Mouse (Mus musculus): ENCODE measurements around the gene Vwa3b. TPM values are rescaled to one million over a fixed set of nuclear protein-coding genes. Genes with fewer than 3 reads are reported as not detected.

Vwa3b gene
- polyA plus RNA-seq, 1 experiment from 2014 or later: 1.3 TPM

- H3K4me3 ChIP-seq (ENCODE audit: low read depth, low read length): no peak overlapping the region
- H3K27ac ChIP-seq (ENCODE audit: low read length): no peak overlapping the region
- H3K36me3 ChIP-seq (ENCODE audit: control insufficient read depth, insufficient read depth, low read length): no peaks in the 10 kb centered on the region
- no peak overlapping the region for H3K4me2 ChIP-seq (replicated peaks; ENCODE audit: low read depth, low read length)
- 0 out of 2 replicates have a peak, but pooled peaks cover 7% of the 10 kb centered on the region for H3K4me1 ChIP-seq (ENCODE audit: control insufficient read depth, insufficient read depth, low read length)
- H3K27me3 ChIP-seq (ENCODE audit: control insufficient read depth, insufficient read depth, low read length): no peaks in the 10 kb centered on the region
- no peak for ATAC-seq (ENCODE audit: insufficient number of reproducible peaks, insufficient read depth, low FRiP score, low read depth)
- H3K9ac ChIP-seq (replicated peaks; ENCODE audit: low read depth, low read length): no peak overlapping the region
- H3K9me3 ChIP-seq (ENCODE audit: control insufficient read depth, low read depth, low read length): no peaks in the 10 kb centered on the region
- 3% methylated on average over 14 of the region's 14 CpGs for WGBS
Observed at GRCm38 (mm10) chr1:37218386-37218785, 192.0 kb downstream of the Vwa3b start.

GRCm38 (mm10) chr1:37219593-37219992 is 193.2 kb downstream of the Vwa3b start:
- Histone ChIP-seq H3K4me1 (ENCODE audit: control insufficient read depth, insufficient read depth, low read length) (0 out of 2 replicates have a peak, but pooled peaks cover 7% of the 10 kb centered on the region), H3K27ac (ENCODE audit: low read length) (no peak overlapping the region), H3K4me2 (replicated peaks; ENCODE audit: low read depth, low read length) (no peak overlapping the region), H3K4me3 (ENCODE audit: low read depth, low read length) (no peak overlapping the region), H3K27me3 (ENCODE audit: control insufficient read depth, insufficient read depth, low read length) (no peaks in the 10 kb centered on the region), H3K36me3 (ENCODE audit: control insufficient read depth, insufficient read depth, low read length) (no peaks in the 10 kb centered on the region), H3K9ac (replicated peaks; ENCODE audit: low read depth, low read length) (no peak overlapping the region), H3K9me3 (ENCODE audit: control insufficient read depth, low read depth, low read length) (no peaks in the 10 kb centered on the region)
- ATAC-seq (ENCODE audit: insufficient number of reproducible peaks, insufficient read depth, low FRiP score, low read depth): no peak
- 87% methylated on average over 5 of the region's 5 CpGs for WGBS

GRCm38 (mm10) chr1:37220134-37220907 is 193.9 kb downstream of the Vwa3b start:
- Histone ChIP-seq H3K27ac (ENCODE audit: low read length) (no peak overlapping the region), H3K27me3 (ENCODE audit: control insufficient read depth, insufficient read depth, low read length) (no peaks in the 10 kb centered on the region), H3K36me3 (ENCODE audit: control insufficient read depth, insufficient read depth, low read length) (no peaks in the 10 kb centered on the region), H3K4me2 (replicated peaks; ENCODE audit: low read depth, low read length) (no peak overlapping the region), H3K9me3 (ENCODE audit: control insufficient read depth, low read depth, low read length) (no peaks in the 10 kb centered on the region), H3K9ac (replicated peaks; ENCODE audit: low read depth, low read length) (no peak overlapping the region), H3K4me1 (ENCODE audit: control insufficient read depth, insufficient read depth, low read length) (0 out of 2 replicates have a peak, but pooled peaks cover 7% of the 10 kb centered on the region), H3K4me3 (ENCODE audit: low read depth, low read length) (no peak overlapping the region)
- WGBS: 31% methylated on average over 6 of the region's 6 CpGs
- peak; percentile 80; the same call in 1 of the 2 replicates for ATAC-seq (ENCODE audit: insufficient number of reproducible peaks, insufficient read depth, low FRiP score, low read depth)

GRCm38 (mm10) chr1:37222002-37222401 is 195.6 kb downstream of the Vwa3b start:
- Histone ChIP-seq H3K4me1 (ENCODE audit: control insufficient read depth, insufficient read depth, low read length) (0 out of 2 replicates have a peak, but pooled peaks cover 7% of the 10 kb centered on the region), H3K4me3 (ENCODE audit: low read depth, low read length) (no peak overlapping the region), H3K36me3 (ENCODE audit: control insufficient read depth, insufficient read depth, low read length) (no peaks in the 10 kb centered on the region), H3K9ac (replicated peaks; ENCODE audit: low read depth, low read length) (no peak overlapping the region), H3K27me3 (ENCODE audit: control insufficient read depth, insufficient read depth, low read length) (no peaks in the 10 kb centered on the region), H3K4me2 (replicated peaks; ENCODE audit: low read depth, low read length) (no peak overlapping the region), H3K9me3 (ENCODE audit: control insufficient read depth, low read depth, low read length) (no peaks in the 10 kb centered on the region), H3K27ac (ENCODE audit: low read length) (peak overlapping the region; percentile 66; the same call in 1 of the 2 replicates)
- WGBS: 30% methylated on average over 7 of the region's 7 CpGs
- peak; percentile 46; the same call in 1 of the 2 replicates for ATAC-seq (ENCODE audit: insufficient number of reproducible peaks, insufficient read depth, low FRiP score, low read depth)

GRCm38 (mm10) chr1:37230404-37230803 is 204.0 kb downstream of the Vwa3b start:
- Histone ChIP-seq H3K4me1 (ENCODE audit: control insufficient read depth, insufficient read depth, low read length) (peaks cover 7% of the 10 kb centered on the region; the same call in 1 of the 2 replicates), H3K4me2 (replicated peaks; ENCODE audit: low read depth, low read length) (no peak overlapping the region), H3K4me3 (ENCODE audit: low read depth, low read length) (no peak overlapping the region), H3K27ac (ENCODE audit: low read length) (0 out of 2 replicates have a peak overlapping the region, but pooled peaks have one; percentile 21), H3K27me3 (ENCODE audit: control insufficient read depth, insufficient read depth, low read length) (no peaks in the 10 kb centered on the region), H3K36me3 (ENCODE audit: control insufficient read depth, insufficient read depth, low read length) (no peaks in the 10 kb centered on the region), H3K9me3 (ENCODE audit: control insufficient read depth, low read depth, low read length) (no peaks in the 10 kb centered on the region), H3K9ac (replicated peaks; ENCODE audit: low read depth, low read length) (no peak overlapping the region)
- ATAC-seq (ENCODE audit: insufficient number of reproducible peaks, insufficient read depth, low FRiP score, low read depth): no peak
- 49% methylated on average over 6 of the region's 6 CpGs for WGBS

- Histone ChIP-seq H3K9ac (replicated peaks; ENCODE audit: low read depth, low read length) (no peak overlapping the region), H3K36me3 (ENCODE audit: control insufficient read depth, insufficient read depth, low read length) (no peaks in the 10 kb centered on the region), H3K4me3 (ENCODE audit: low read depth, low read length) (no peak overlapping the region), H3K27me3 (ENCODE audit: control insufficient read depth, insufficient read depth, low read length) (no peaks in the 10 kb centered on the region), H3K27ac (ENCODE audit: low read length) (0 out of 2 replicates have a peak overlapping the region, but pooled peaks have one; percentile 21), H3K4me1 (ENCODE audit: control insufficient read depth, insufficient read depth, low read length) (peaks cover 7% of the 10 kb centered on the region; the same call in 1 of the 2 replicates), H3K9me3 (ENCODE audit: control insufficient read depth, low read depth, low read length) (no peaks in the 10 kb centered on the region), H3K4me2 (replicated peaks; ENCODE audit: low read depth, low read length) (0 out of 2 replicates have a peak overlapping the region, but pooled peaks have one; percentile 12)
- WGBS: 16% methylated on average over 6 of the region's 6 CpGs
- peak; percentile 85; the same call in 1 of the 2 replicates for ATAC-seq (ENCODE audit: insufficient number of reproducible peaks, insufficient read depth, low FRiP score, low read depth)
Observed at GRCm38 (mm10) chr1:37231295-37231701, 204.9 kb downstream of the Vwa3b start.

Other genes starting within 250 kb of the Vwa3b start
- gene Tmem131, start 82.9 kb upstream of the Vwa3b start, polyA plus RNA-seq (2014; fragmentation: Nextera tagmentation; extraction: Ambion mirVana): 28.2 and 31.3 TPM in 2 replicates
- 0.75 and 0.88 TPM in 2 replicates for gene Cnga3, start 187.8 kb downstream of the Vwa3b start, polyA plus RNA-seq (2014; fragmentation: Nextera tagmentation; extraction: Ambion mirVana)